Mouse (Mus musculus) liver, embryonic 14.5 days (tissue): Measurements from ENCODE around the gene Daam2.

Source experiments
- CTCF ChIP-seq: IDR thresholded peaks from 2 replicates; pipeline ENCODE4 v1.5.1; 2016; ENCODE audit warnings: antibody characterized with exemption, low read depth, control low read depth
- EP300 ChIP-seq: IDR thresholded peaks from 2 replicates; pipeline ENCODE4 v1.6.1; 2016; ENCODE audit warnings: antibody characterized with exemption, low read depth

DNA sequence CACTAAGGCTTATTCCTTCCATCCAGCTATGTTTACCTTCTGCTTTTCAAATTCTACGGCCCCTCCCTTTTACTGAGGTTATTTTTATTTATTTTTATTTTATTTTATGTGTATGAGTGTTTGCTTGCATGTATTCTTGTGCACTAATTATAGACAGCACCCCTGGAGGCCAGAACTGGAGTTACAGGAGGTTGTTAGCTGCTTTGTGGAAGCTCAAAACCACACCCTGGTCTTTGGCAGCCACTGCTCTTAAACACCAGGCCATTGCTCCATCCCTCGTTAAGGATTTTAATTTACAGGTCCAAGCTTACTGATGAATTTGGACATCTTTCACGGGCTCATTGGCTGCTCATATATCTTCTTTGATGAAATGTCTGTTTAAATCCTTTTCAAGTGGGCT lies 150.6 kb downstream of the Daam2 start:
- TF ChIP-seq CTCF: peak; percentile 62
- no peak for TF ChIP-seq EP300
